Mouse (Mus musculus): Measurements from ENCODE around the gene Fam71a. TPM values are rescaled to one million over a fixed set of nuclear protein-coding genes. Genes with fewer than 3 reads are reported as not detected.
A peak's percentile ranks its signal among the peaks of the same experiment; 100 is the strongest.
"Not testable (repeated sequence)": the region's sequence is repeated elsewhere in the genome, so short reads cannot be mapped to it uniquely, and the experiment has no call there.

The Fam71a gene
- polyA plus RNA-seq, 1 experiment: not detected

DNA sequence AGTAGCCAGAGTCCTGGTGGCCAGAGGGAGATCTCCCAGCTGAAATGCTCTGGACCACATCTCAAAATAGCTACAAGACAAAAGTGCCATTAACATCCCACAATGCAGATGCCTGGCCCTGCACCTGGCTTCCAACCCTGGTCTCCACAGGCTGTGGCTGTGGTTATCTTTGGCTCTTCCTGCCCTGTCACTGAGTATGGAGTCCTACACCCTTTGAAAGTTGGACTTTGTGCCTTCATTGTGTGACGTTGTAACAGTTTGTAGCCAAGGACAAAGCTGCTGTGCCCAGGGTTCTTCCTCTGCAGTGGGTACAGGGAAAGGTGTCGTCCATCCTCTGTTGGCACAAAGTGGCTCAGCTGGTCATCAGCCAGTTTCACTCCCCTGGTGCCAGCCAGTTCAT lies 5.8 kb upstream of the Fam71a start:
- no peak for TF ChIP-seq POLR2A (IDR thresholded peaks at IDR 0.05; ENCODE audit: insufficient read depth, low read depth, low read length)
- TF ChIP-seq CTCF (IDR thresholded peaks at IDR 0.05; ENCODE audit: insufficient read depth, low read depth, low read length): no peak
- 72% methylated on average over 2 of the region's 2 CpGs for WGBS
- H3K27ac ChIP-seq (ENCODE audit: insufficient read depth, low read depth, low read length): no peak overlapping the region

DNA sequence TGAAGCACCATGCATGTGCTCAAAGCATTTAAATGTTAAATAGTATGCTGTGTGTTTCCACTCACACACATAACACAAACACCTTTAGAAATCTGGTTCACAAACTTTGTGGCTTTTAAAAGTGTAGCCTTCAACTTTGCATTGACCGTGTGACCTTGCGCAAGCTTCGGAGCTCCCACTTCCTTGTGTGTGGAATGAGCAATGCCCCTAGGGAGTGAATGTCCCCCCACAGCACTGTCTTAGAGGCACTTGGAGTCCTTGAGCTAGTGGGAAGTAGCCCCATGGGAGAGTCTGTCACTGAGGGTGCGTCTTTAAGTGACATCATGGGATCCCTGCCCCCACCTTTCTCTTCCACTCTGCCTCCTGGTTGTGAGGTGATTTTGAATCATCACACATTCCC lies 1.6 kb upstream of the Fam71a start:
- Histone ChIP-seq H3K4me3 (ENCODE audit: insufficient read depth, low read depth, low read length) (no peak overlapping the region), H3K4me1 (ENCODE audit: control insufficient read depth, insufficient read depth, low read length) (no peaks in the 10 kb centered on the region), H3K27ac (ENCODE audit: insufficient read depth, low read depth, low read length) (no peak overlapping the region)
- 84% methylated on average over 4 of the region's 4 CpGs for WGBS
- TF ChIP-seq POLR2A (IDR thresholded peaks at IDR 0.05; ENCODE audit: insufficient read depth, low read depth, low read length): no peak

More for the DNA sequence above, 5.8 kb upstream of the Fam71a start:
- Histone ChIP-seq H3K4me3 (ENCODE audit: insufficient read depth, low read depth, low read length) (no peak overlapping the region), H3K4me1 (ENCODE audit: control insufficient read depth, insufficient read depth, low read length) (no peaks in the 10 kb centered on the region)

DNA sequence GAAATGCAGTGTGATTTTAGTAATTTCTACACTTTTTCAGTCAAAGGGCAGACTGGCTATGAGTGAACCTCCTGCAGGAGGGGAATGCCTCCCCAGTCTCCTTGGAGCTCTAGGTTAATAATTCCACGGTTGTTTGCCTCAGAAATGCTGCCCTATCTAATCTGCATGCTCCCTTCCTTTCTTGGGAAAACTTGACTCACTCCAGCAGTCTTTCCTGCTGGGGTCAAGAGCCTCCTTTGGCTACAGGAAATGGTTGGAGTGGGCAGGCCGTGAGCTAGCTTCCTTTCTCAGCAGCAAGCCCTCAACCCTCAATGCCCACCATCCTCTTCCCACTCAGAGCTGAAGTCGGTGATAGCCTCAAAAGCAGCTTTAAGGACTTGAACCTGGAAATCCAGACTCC lies 10.3 kb downstream of the Fam71a start:
- 58% methylated on average over 3 of the region's 3 CpGs for WGBS
- TF ChIP-seq CTCF (IDR thresholded peaks at IDR 0.05; ENCODE audit: insufficient read depth, low read depth, low read length) (no peak), POLR2A (IDR thresholded peaks at IDR 0.05; ENCODE audit: insufficient read depth, low read depth, low read length) (no peak)
- no peak overlapping the region for H3K27ac ChIP-seq (ENCODE audit: insufficient read depth, low read depth, low read length)
- H3K4me3 ChIP-seq (ENCODE audit: insufficient read depth, low read depth, low read length): no peak overlapping the region
- H3K4me1 ChIP-seq (ENCODE audit: control insufficient read depth, insufficient read depth, low read length): no peaks in the 10 kb centered on the region

DNA sequence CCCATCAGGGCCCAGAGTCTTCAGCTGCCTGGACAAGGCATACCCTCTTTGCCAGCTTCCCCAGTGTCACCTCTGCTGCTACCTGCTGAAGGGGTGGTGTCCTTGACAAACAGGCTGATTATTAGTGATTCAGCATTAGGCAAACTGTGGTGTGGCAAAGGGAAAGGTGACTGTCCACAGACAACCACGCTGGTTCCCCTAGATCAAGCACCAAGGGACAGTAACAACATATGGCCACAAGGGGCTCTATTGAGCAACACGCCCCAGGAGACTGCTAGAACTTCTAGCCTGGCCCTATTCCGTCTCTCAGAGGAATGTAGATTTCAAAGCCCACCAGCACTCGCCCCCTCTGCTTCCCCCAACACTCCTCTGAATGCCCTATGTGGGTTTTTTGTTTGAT lies 11.6 kb downstream of the Fam71a start:
- H3K4me3 ChIP-seq (ENCODE audit: insufficient read depth, low read depth, low read length): no peak overlapping the region
- no peaks in the 10 kb centered on the region for H3K4me1 ChIP-seq (ENCODE audit: control insufficient read depth, insufficient read depth, low read length)
- 20% methylated on average over 4 of the region's 4 CpGs for WGBS
- H3K27ac ChIP-seq (ENCODE audit: insufficient read depth, low read depth, low read length): no peak overlapping the region
- TF ChIP-seq CTCF (IDR thresholded peaks at IDR 0.05; ENCODE audit: insufficient read depth, low read depth, low read length) (peak; percentile 17; the same call in 1 of the 2 replicates), POLR2A (IDR thresholded peaks at IDR 0.05; ENCODE audit: insufficient read depth, low read depth, low read length) (no peak)

DNA sequence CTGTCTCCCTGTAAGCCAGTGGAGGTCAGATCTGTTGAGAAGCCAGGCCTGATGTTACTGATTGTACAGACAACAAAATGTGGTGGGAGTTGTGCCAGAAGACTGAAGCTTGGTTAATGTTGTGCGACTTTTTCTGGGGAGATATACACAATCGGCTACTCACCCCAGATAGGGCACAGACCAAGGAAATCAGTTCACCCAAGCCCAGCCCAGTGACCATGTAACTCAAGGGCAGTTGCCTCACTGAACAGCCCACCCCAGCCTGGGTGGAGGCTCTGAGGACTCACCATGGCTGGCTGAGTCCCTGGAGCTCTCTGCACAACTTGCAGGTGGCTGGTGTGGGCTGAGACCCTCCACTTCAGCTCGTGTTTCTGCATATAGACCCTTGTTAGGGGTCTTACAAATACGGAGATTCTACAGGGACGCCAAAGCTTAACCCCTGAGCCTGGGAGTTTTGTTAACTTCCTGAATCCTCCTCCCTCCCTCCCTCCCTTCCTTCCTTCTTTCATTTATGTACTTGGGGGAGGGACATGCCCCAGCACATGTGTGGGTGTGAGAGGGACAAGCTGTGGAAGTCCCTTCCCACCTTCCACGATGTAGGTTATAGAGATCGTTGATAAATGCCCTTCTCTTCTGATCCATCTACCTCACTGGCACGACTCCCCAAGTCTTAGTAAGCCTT lies 13.6 kb downstream of the Fam71a start:
- no peak overlapping the region for H3K27ac ChIP-seq (ENCODE audit: insufficient read depth, low read depth, low read length)
- no peak for TF ChIP-seq CTCF (IDR thresholded peaks at IDR 0.05; ENCODE audit: insufficient read depth, low read depth, low read length)
- TF ChIP-seq POLR2A (IDR thresholded peaks at IDR 0.05; ENCODE audit: insufficient read depth, low read depth, low read length): no peak
- WGBS: 81% methylated on average over 8 of the region's 8 CpGs
- H3K4me3 ChIP-seq (ENCODE audit: insufficient read depth, low read depth, low read length): no peak overlapping the region
- no peaks in the 10 kb centered on the region for H3K4me1 ChIP-seq (ENCODE audit: control insufficient read depth, insufficient read depth, low read length)

DNA sequence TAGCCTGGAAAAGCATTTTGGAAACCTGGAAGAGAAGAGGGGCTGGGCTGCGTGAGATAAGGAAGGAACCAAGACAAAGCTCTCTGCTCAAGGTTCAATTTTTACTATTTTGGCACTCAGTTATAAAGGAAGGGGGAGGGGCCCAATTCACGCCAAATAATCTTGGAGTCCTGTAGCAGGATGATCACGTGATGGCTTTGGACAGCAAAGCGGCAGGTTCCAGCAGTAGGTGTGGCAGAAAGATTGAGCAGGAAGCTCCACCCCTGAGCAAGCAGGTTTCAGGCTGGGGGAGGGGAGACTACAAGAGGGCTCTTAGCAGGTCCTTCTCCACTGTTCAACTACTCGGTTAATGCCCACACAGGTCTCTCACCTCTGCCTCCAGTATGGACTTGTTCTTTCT lies 15.1 kb downstream of the Fam71a start:
- H3K4me3 ChIP-seq (ENCODE audit: insufficient read depth, low read depth, low read length); H3K4me1 ChIP-seq (ENCODE audit: control insufficient read depth, insufficient read depth, low read length); H3K27ac ChIP-seq (ENCODE audit: insufficient read depth, low read depth, low read length): not testable (repeated sequence)
- 85% methylated on average over 5 of the region's 5 CpGs for WGBS

DNA sequence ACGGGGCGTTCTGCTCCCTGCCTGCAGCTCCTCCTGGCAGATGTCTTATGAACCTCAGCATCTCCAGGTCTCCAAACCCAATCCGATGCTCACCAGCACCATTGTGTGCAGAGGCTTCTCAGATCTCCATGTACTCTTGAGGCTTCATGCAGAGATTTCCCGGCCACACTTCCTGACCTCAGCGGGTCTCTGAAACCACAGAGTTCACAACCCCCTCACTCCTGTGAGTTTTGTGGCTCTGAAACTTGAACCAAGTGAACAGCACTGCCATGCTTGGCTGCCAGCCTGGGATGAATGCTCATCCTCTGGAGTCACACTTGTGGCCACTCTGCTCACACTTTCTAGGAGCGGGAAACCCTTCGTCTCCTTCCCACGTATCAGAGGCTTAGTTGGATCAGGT lies 23.6 kb downstream of the Fam71a start:
- no peak overlapping the region for H3K27ac ChIP-seq (ENCODE audit: insufficient read depth, low read depth, low read length)
- no peak for TF ChIP-seq POLR2A (IDR thresholded peaks at IDR 0.05; ENCODE audit: insufficient read depth, low read depth, low read length)
- no peak for TF ChIP-seq CTCF (IDR thresholded peaks at IDR 0.05; ENCODE audit: insufficient read depth, low read depth, low read length)
- H3K4me3 ChIP-seq (ENCODE audit: insufficient read depth, low read depth, low read length): no peak overlapping the region
- no peaks in the 10 kb centered on the region for H3K4me1 ChIP-seq (ENCODE audit: control insufficient read depth, insufficient read depth, low read length)
- WGBS: 89% methylated on average over 8 of the region's 8 CpGs

DNA sequence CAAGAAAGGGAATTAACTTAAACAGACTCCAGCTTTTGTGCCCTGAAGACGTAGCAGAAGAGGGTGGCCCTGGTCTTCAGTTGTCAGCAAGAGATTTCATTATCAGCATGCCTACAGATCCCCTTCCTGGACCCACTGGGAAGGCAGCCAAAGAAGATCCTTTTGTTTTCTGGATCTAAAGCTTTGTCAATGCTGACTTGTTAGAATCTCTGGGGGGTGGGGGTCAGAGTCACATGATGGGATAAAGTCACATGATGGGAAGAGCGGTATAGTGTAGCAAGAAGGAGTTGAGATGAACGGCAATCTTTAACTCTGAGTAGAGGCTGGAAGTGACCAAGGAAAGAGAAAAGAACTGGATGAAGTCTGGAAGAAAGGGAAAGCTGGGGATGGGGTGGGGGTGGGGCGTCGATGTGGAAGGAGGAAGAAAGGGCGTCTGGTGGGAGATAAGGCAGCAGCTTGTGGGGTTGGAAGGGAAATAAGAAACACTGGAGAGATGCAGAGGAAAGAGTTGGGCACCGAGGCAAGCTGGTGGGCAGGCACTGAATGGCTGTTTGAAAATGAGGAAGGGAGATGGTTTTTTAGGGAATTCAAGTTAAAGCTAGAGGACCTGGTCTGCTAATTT lies 25.6 kb downstream of the Fam71a start:
- Histone ChIP-seq H3K4me3 (ENCODE audit: insufficient read depth, low read depth, low read length) (no peak overlapping the region), H3K4me1 (ENCODE audit: control insufficient read depth, insufficient read depth, low read length) (no peaks in the 10 kb centered on the region), H3K27ac (ENCODE audit: insufficient read depth, low read depth, low read length) (no peak overlapping the region)
- TF ChIP-seq POLR2A (IDR thresholded peaks at IDR 0.05; ENCODE audit: insufficient read depth, low read depth, low read length) (no peak), CTCF (IDR thresholded peaks at IDR 0.05; ENCODE audit: insufficient read depth, low read depth, low read length) (no peak)
- WGBS: 58% methylated on average over 7 of the region's 7 CpGs

DNA sequence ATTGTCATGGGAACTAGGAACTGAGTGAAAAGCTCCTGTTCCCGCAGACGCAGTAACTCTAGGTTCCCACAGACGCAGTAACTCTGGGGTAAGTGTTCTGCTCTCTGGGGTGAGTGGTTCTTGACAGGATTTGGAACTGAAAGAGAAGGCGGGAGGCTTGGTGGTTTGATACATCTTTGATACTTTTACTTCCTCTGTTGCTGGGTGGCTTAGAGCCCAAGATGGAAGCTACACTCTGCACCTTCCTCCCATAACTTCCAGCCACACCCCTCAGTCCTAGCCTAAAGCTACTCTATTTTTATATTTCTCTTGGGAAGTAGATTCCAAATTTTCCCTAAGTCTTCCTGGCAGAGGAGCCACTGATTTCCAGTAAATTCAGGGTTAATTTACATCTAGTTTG lies 26.2 kb downstream of the Fam71a start:
- TF ChIP-seq CTCF (IDR thresholded peaks at IDR 0.05; ENCODE audit: insufficient read depth, low read depth, low read length) (no peak), POLR2A (IDR thresholded peaks at IDR 0.05; ENCODE audit: insufficient read depth, low read depth, low read length) (no peak)
- Histone ChIP-seq H3K27ac (ENCODE audit: insufficient read depth, low read depth, low read length) (no peak overlapping the region), H3K4me3 (ENCODE audit: insufficient read depth, low read depth, low read length) (no peak overlapping the region), H3K4me1 (ENCODE audit: control insufficient read depth, insufficient read depth, low read length) (no peaks in the 10 kb centered on the region)
- WGBS: 75% methylated on average over 4 of the region's 4 CpGs

All from olfactory bulb, adult 2 months (tissue).